Mouse (Mus musculus): ENCODE measurements around the gene Saal1. TPM values are rescaled to one million over a fixed set of nuclear protein-coding genes. Genes with fewer than 3 reads are reported as not detected.
"Not testable (repeated sequence)": the region's sequence is repeated elsewhere in the genome, so short reads cannot be mapped to it uniquely, and the experiment has no call there.

The Saal1 gene
- total RNA-seq (2014; rRNA removed) (2.8 and 2.9 TPM in 2 replicates), polyA plus RNA-seq (2012; rRNA removed) (2.5 and 2.7 TPM in 2 replicates)

- H3K9ac ChIP-seq (ENCODE audit: low read depth, low read length) = peak within 1 kb of the TSS; percentile 73
- H3K4me3 ChIP-seq (ENCODE audit: insufficient read depth, low read depth, low read length) = peak within 1 kb of the TSS; percentile 74
- H3K79me2 ChIP-seq (ENCODE audit: control insufficient read depth, insufficient read depth, low read length) = no peaks in the 10 kb centered on the region
- H3K36me3 ChIP-seq (ENCODE audit: control insufficient read depth, insufficient read depth, low read length) = no peaks in the 10 kb centered on the region; the same call in 1 of the 2 replicates
- under 1% methylated on average over 38 of the region's 38 CpGs for WGBS
- H3K27ac ChIP-seq (replicated peaks; ENCODE audit: insufficient read depth, low read depth, low read length) = no peak within 1 kb of the TSS
- TF ChIP-seq CTCF (IDR thresholded peaks at IDR 0.05; ENCODE audit: low read depth, low read length) = peak; percentile 95
- TF ChIP-seq POLR2A (IDR thresholded peaks at IDR 0.05; ENCODE audit: extremely low read depth, insufficient read depth, low read length) = no peak
- peak; percentile 54 for DNase-seq (ENCODE audit: extremely low read depth, low read depth, low spot score)
- H3K27me3 ChIP-seq (ENCODE audit: control insufficient read depth, insufficient read depth, low read length) = no peaks in the 10 kb centered on the region
- no peaks in the 10 kb centered on the region for H3K4me1 ChIP-seq (ENCODE audit: control insufficient read depth, insufficient read depth, low read length)
Measured at GRCm38 (mm10) chr7:46710390-46710844, at the start of gene Saal1. Gene Saal1, minus strand, starts transcription at chr7:46710680.

GRCm38 (mm10) chr7:46751490-46751889, 41.0 kb upstream of the Saal1 start, which contains the start of gene Saa2:
Gene Saa2, plus strand, starts transcription at chr7:46751790.
- Histone ChIP-seq H3K79me2 (ENCODE audit: control insufficient read depth, insufficient read depth, low read length) (no peaks in the 10 kb centered on the region), H3K27me3 (ENCODE audit: control insufficient read depth, insufficient read depth, low read length) (no peaks in the 10 kb centered on the region), H3K9ac (ENCODE audit: low read depth, low read length) (peak within 1 kb of the TSS; percentile 57; the same call in 1 of the 2 replicates), H3K4me3 (ENCODE audit: insufficient read depth, low read depth, low read length) (no peak within 1 kb of the TSS), H3K27ac (replicated peaks; ENCODE audit: insufficient read depth, low read depth, low read length) (no peak within 1 kb of the TSS), H3K4me1 (ENCODE audit: control insufficient read depth, insufficient read depth, low read length) (peaks cover 9% of the 10 kb centered on the region), H3K36me3 (ENCODE audit: control insufficient read depth, insufficient read depth, low read length) (no peaks in the 10 kb centered on the region)
- 19% methylated on average over 3 of the region's 3 CpGs for WGBS
- TF ChIP-seq CTCF (IDR thresholded peaks at IDR 0.05; ENCODE audit: low read depth, low read length) (no peak), POLR2A (IDR thresholded peaks at IDR 0.05; ENCODE audit: extremely low read depth, insufficient read depth, low read length) (no peak)
- peak; percentile 45 for DNase-seq (ENCODE audit: extremely low read depth, low read depth, low spot score)

- Histone ChIP-seq H3K27me3 (ENCODE audit: control insufficient read depth, insufficient read depth, low read length) (no peaks in the 10 kb centered on the region), H3K27ac (replicated peaks; ENCODE audit: insufficient read depth, low read depth, low read length) (no peak overlapping the region), H3K4me3 (ENCODE audit: insufficient read depth, low read depth, low read length) (no peak overlapping the region), H3K9ac (ENCODE audit: low read depth, low read length) (no peak overlapping the region), H3K79me2 (ENCODE audit: control insufficient read depth, insufficient read depth, low read length) (no peaks in the 10 kb centered on the region), H3K4me1 (ENCODE audit: control insufficient read depth, insufficient read depth, low read length) (peaks cover 13% of the 10 kb centered on the region), H3K36me3 (ENCODE audit: control insufficient read depth, insufficient read depth, low read length) (no peaks in the 10 kb centered on the region)
- TF ChIP-seq POLR2A (IDR thresholded peaks at IDR 0.05; ENCODE audit: extremely low read depth, insufficient read depth, low read length) = no peak
- TF ChIP-seq CTCF (IDR thresholded peaks at IDR 0.05; ENCODE audit: low read depth, low read length) = no peak
- DNase-seq (ENCODE audit: extremely low read depth, low read depth, low spot score) = no peak
- 81% methylated on average over 3 of the region's 3 CpGs for WGBS
Measured at GRCm38 (mm10) chr7:46748459-46748858, 38.0 kb upstream of the Saal1 start.

- no peak overlapping the region for H3K4me3 ChIP-seq (ENCODE audit: insufficient read depth, low read depth, low read length)
- no peak for TF ChIP-seq CTCF (IDR thresholded peaks at IDR 0.05; ENCODE audit: low read depth, low read length)
- TF ChIP-seq POLR2A (IDR thresholded peaks at IDR 0.05; ENCODE audit: extremely low read depth, insufficient read depth, low read length) = no peak
- peak; percentile 96 for DNase-seq (ENCODE audit: extremely low read depth, low read depth, low spot score)
- H3K79me2 ChIP-seq (ENCODE audit: control insufficient read depth, insufficient read depth, low read length) = no peaks in the 10 kb centered on the region
- H3K9ac ChIP-seq (ENCODE audit: low read depth, low read length) = no peak overlapping the region
- peaks cover 13% of the 10 kb centered on the region for H3K4me1 ChIP-seq (ENCODE audit: control insufficient read depth, insufficient read depth, low read length)
- WGBS = 19% methylated on average over 7 of the region's 7 CpGs
- no peaks in the 10 kb centered on the region for H3K27me3 ChIP-seq (ENCODE audit: control insufficient read depth, insufficient read depth, low read length)
- peak overlapping the region; percentile 93 for H3K27ac ChIP-seq (replicated peaks; ENCODE audit: insufficient read depth, low read depth, low read length)
- no peaks in the 10 kb centered on the region for H3K36me3 ChIP-seq (ENCODE audit: control insufficient read depth, insufficient read depth, low read length)
Measured at GRCm38 (mm10) chr7:46746381-46746780, 35.9 kb upstream of the Saal1 start.

- H3K27ac ChIP-seq (replicated peaks; ENCODE audit: insufficient read depth, low read depth, low read length) = peak overlapping the region; percentile 93
- TF ChIP-seq CTCF (IDR thresholded peaks at IDR 0.05; ENCODE audit: low read depth, low read length) (no peak), POLR2A (IDR thresholded peaks at IDR 0.05; ENCODE audit: extremely low read depth, insufficient read depth, low read length) (no peak)
- peak; percentile 100 for DNase-seq (ENCODE audit: extremely low read depth, low read depth, low spot score)
Measured at GRCm38 (mm10) chr7:46745816-46746215, 35.3 kb upstream of the Saal1 start.

GRCm38 (mm10) chr7:46742880-46743279, 32.4 kb upstream of the Saal1 start, which contains the start of gene Saa1:
Gene Saa1, minus strand, starts transcription at chr7:46742980.
- not testable (repeated sequence) for H3K36me3 ChIP-seq (ENCODE audit: control insufficient read depth, insufficient read depth, low read length); H3K27ac ChIP-seq (replicated peaks; ENCODE audit: insufficient read depth, low read depth, low read length); H3K4me3 ChIP-seq (ENCODE audit: insufficient read depth, low read depth, low read length); H3K27me3 ChIP-seq (ENCODE audit: control insufficient read depth, insufficient read depth, low read length); H3K79me2 ChIP-seq (ENCODE audit: control insufficient read depth, insufficient read depth, low read length); H3K9ac ChIP-seq (ENCODE audit: low read depth, low read length)
- DNase-seq (ENCODE audit: extremely low read depth, low read depth, low spot score) = peak; percentile 78
- 11% methylated on average over 3 of the region's 3 CpGs for WGBS
- H3K4me1 ChIP-seq (ENCODE audit: control insufficient read depth, insufficient read depth, low read length) = peaks cover 25% of the 10 kb centered on the region

More at GRCm38 (mm10) chr7:46745816-46746215, 35.3 kb upstream of the Saal1 start:
- Histone ChIP-seq H3K79me2 (ENCODE audit: control insufficient read depth, insufficient read depth, low read length) (no peaks in the 10 kb centered on the region), H3K4me1 (ENCODE audit: control insufficient read depth, insufficient read depth, low read length) (peaks cover 12% of the 10 kb centered on the region), H3K4me3 (ENCODE audit: insufficient read depth, low read depth, low read length) (no peak overlapping the region), H3K27me3 (ENCODE audit: control insufficient read depth, insufficient read depth, low read length) (no peaks in the 10 kb centered on the region), H3K9ac (ENCODE audit: low read depth, low read length) (no peak overlapping the region), H3K36me3 (ENCODE audit: control insufficient read depth, insufficient read depth, low read length) (no peaks in the 10 kb centered on the region)
- WGBS = 13% methylated on average over 3 of the region's 3 CpGs

GRCm38 (mm10) chr7:46740041-46740440, 29.6 kb upstream of the Saal1 start:
- not testable (repeated sequence) for H3K9ac ChIP-seq (ENCODE audit: low read depth, low read length)

More at GRCm38 (mm10) chr7:46740041-46740440, 29.6 kb upstream of the Saal1 start:
- not testable (repeated sequence) for H3K36me3 ChIP-seq (ENCODE audit: control insufficient read depth, insufficient read depth, low read length); H3K79me2 ChIP-seq (ENCODE audit: control insufficient read depth, insufficient read depth, low read length); H3K27me3 ChIP-seq (ENCODE audit: control insufficient read depth, insufficient read depth, low read length); H3K27ac ChIP-seq (replicated peaks; ENCODE audit: insufficient read depth, low read depth, low read length); H3K4me3 ChIP-seq (ENCODE audit: insufficient read depth, low read depth, low read length); DNase-seq (ENCODE audit: extremely low read depth, low read depth, low spot score)
- H3K4me1 ChIP-seq (ENCODE audit: control insufficient read depth, insufficient read depth, low read length) = peaks cover 18% of the 10 kb centered on the region
- 89% methylated on average over 5 of the region's 5 CpGs for WGBS
